Mouse (Mus musculus): ENCODE measurements around the gene Cyba. TPM values are rescaled to one million over a fixed set of nuclear protein-coding genes. Genes with fewer than 3 reads are reported as not detected.

Cyba gene
- polyA plus RNA-seq, 1 experiment from 2014 or later, result 51.4 TPM

GRCm38 (mm10) chr8:122405146-122405805 lies 27.5 kb downstream of the Cyba start:
- Histone ChIP-seq H3K27me3 (no peaks in the 10 kb centered on the region), H3K4me1 (replicated peaks) (no peaks in the 10 kb centered on the region), H3K36me3 (peaks cover 99% of the 10 kb centered on the region), H3K9ac (no peak overlapping the region), H3K9me3 (no peaks in the 10 kb centered on the region), H3K4me2 (no peak overlapping the region), H3K4me3 (no peak overlapping the region), H3K27ac (replicated peaks) (no peak overlapping the region)
- no peak for ATAC-seq (ENCODE audit: low read depth)
- WGBS, result 92% methylated on average over 9 of the region's 9 CpGs

GRCm38 (mm10) chr8:122398186-122398585 lies 34.5 kb downstream of the Cyba start:
- Histone ChIP-seq H3K9me3 (no peaks in the 10 kb centered on the region), H3K4me2 (no peak overlapping the region), H3K4me1 (replicated peaks) (no peaks in the 10 kb centered on the region), H3K36me3 (peaks cover 93% of the 10 kb centered on the region), H3K27me3 (no peaks in the 10 kb centered on the region), H3K9ac (no peak overlapping the region), H3K4me3 (no peak overlapping the region), H3K27ac (replicated peaks) (no peak overlapping the region)
- WGBS, result 94% methylated on average over 9 of the region's 9 CpGs
- no peak for ATAC-seq (ENCODE audit: low read depth)

GRCm38 (mm10) chr8:122395291-122395690 lies 37.4 kb downstream of the Cyba start:
- Histone ChIP-seq H3K9ac (no peak overlapping the region), H3K4me2 (no peak overlapping the region), H3K27me3 (no peaks in the 10 kb centered on the region), H3K9me3 (no peaks in the 10 kb centered on the region), H3K36me3 (peaks cover 89% of the 10 kb centered on the region), H3K4me1 (replicated peaks) (no peaks in the 10 kb centered on the region), H3K27ac (replicated peaks) (no peak overlapping the region), H3K4me3 (no peak overlapping the region)
- ATAC-seq (ENCODE audit: low read depth), result no peak
- WGBS, result 80% methylated on average over 6 of the region's 6 CpGs

- no peaks in the 10 kb centered on the region for H3K27me3 ChIP-seq
- peaks cover 89% of the 10 kb centered on the region for H3K36me3 ChIP-seq
- no peak for ATAC-seq (ENCODE audit: low read depth)
- no peak overlapping the region for H3K4me3 ChIP-seq
- H3K27ac ChIP-seq (replicated peaks), result no peak overlapping the region
- no peak overlapping the region for H3K9ac ChIP-seq
- H3K4me2 ChIP-seq, result no peak overlapping the region
- H3K4me1 ChIP-seq (replicated peaks), result no peaks in the 10 kb centered on the region
- H3K9me3 ChIP-seq, result 0 out of 2 replicates have a peak, but pooled peaks cover 3% of the 10 kb centered on the region
These were observed 39.0 kb downstream of the Cyba start for GRCm38 (mm10) chr8:122393717-122394116.

- Histone ChIP-seq H3K4me2 (no peak overlapping the region), H3K9ac (no peak overlapping the region), H3K27ac (replicated peaks) (no peak overlapping the region), H3K4me1 (replicated peaks) (no peaks in the 10 kb centered on the region), H3K4me3 (no peak overlapping the region), H3K36me3 (peaks cover 94% of the 10 kb centered on the region), H3K9me3 (0 out of 2 replicates have a peak, but pooled peaks cover 3% of the 10 kb centered on the region), H3K27me3 (no peaks in the 10 kb centered on the region)
- WGBS, result 90% methylated on average over 3 of the region's 3 CpGs
- no peak for ATAC-seq (ENCODE audit: low read depth)
These were observed 42.0 kb downstream of the Cyba start for GRCm38 (mm10) chr8:122390758-122391157.

- H3K4me1 ChIP-seq (replicated peaks), result no peaks in the 10 kb centered on the region
- peaks cover 96% of the 10 kb centered on the region for H3K36me3 ChIP-seq
- no peaks in the 10 kb centered on the region for H3K27me3 ChIP-seq
- H3K4me2 ChIP-seq, result no peak overlapping the region
- H3K9ac ChIP-seq, result no peak overlapping the region
- H3K27ac ChIP-seq (replicated peaks), result no peak overlapping the region
- H3K4me3 ChIP-seq, result no peak overlapping the region
- 0 out of 2 replicates have a peak, but pooled peaks cover 3% of the 10 kb centered on the region for H3K9me3 ChIP-seq
- no peak for ATAC-seq (ENCODE audit: low read depth)
- WGBS, result 94% methylated on average over 3 of the region's 3 CpGs
These were observed 43.4 kb downstream of the Cyba start for GRCm38 (mm10) chr8:122389357-122389756.

GRCm38 (mm10) chr8:122383039-122383438 lies 49.7 kb downstream of the Cyba start:
- Histone ChIP-seq H3K27ac (replicated peaks) (no peak overlapping the region), H3K9me3 (no peaks in the 10 kb centered on the region), H3K36me3 (peaks cover 75% of the 10 kb centered on the region), H3K4me3 (no peak overlapping the region), H3K27me3 (no peaks in the 10 kb centered on the region), H3K4me1 (replicated peaks) (peaks cover 13% of the 10 kb centered on the region), H3K4me2 (no peak overlapping the region), H3K9ac (no peak overlapping the region)
- ATAC-seq (ENCODE audit: low read depth), result no peak
- WGBS, result 88% methylated on average over 4 of the region's 4 CpGs

- ATAC-seq (ENCODE audit: low read depth), result peak; percentile 95
These were observed 56.1 kb downstream of the Cyba start, which contains the start of gene Zc3h18 for GRCm38 (mm10) chr8:122376365-122377231. Gene Zc3h18 (plus strand): TSS chr8:122376609.

GRCm38 (mm10) chr8:122375751-122376364 lies 56.9 kb downstream of the Cyba start:
- H3K4me1 ChIP-seq (replicated peaks), result peaks cover 31% of the 10 kb centered on the region
- H3K36me3 ChIP-seq, result peaks cover 20% of the 10 kb centered on the region
- WGBS, result 24% methylated on average over 13 of the region's 13 CpGs
- H3K27ac ChIP-seq (replicated peaks), result peak overlapping the region; percentile 34; the same call in 1 of the 2 replicates
- H3K27me3 ChIP-seq, result no peaks in the 10 kb centered on the region
- peak overlapping the region; percentile 59 for H3K4me2 ChIP-seq
- no peaks in the 10 kb centered on the region for H3K9me3 ChIP-seq
- ATAC-seq (ENCODE audit: low read depth), result peak; percentile 41
- peak overlapping the region; percentile 85 for H3K4me3 ChIP-seq
- peak overlapping the region; percentile 67 for H3K9ac ChIP-seq

More at GRCm38 (mm10) chr8:122376365-122377231, 56.1 kb downstream of the Cyba start, which contains the start of gene Zc3h18:
- Histone ChIP-seq H3K36me3 (peaks cover 24% of the 10 kb centered on the region), H3K27me3 (no peaks in the 10 kb centered on the region), H3K9me3 (no peaks in the 10 kb centered on the region), H3K4me3 (peak within 1 kb of the TSS; percentile 85), H3K4me1 (replicated peaks) (peaks cover 34% of the 10 kb centered on the region), H3K27ac (replicated peaks) (peak within 1 kb of the TSS; percentile 90), H3K9ac (peak within 1 kb of the TSS; percentile 83), H3K4me2 (peak within 1 kb of the TSS; percentile 95)
- WGBS, result under 1% methylated on average over 88 of the region's 107 CpGs

- H3K4me3 ChIP-seq, result 0 out of 2 replicates have a peak overlapping the region, but pooled peaks have one; percentile 85
- 94% methylated on average over 7 of the region's 7 CpGs for WGBS
- peaks cover 30% of the 10 kb centered on the region for H3K4me1 ChIP-seq (replicated peaks)
- no peak overlapping the region for H3K9ac ChIP-seq
- H3K4me2 ChIP-seq, result peak overlapping the region; percentile 59
- no peak for ATAC-seq (ENCODE audit: low read depth)
- H3K36me3 ChIP-seq, result peaks cover 16% of the 10 kb centered on the region
- H3K9me3 ChIP-seq, result no peaks in the 10 kb centered on the region
- H3K27me3 ChIP-seq, result no peaks in the 10 kb centered on the region
- H3K27ac ChIP-seq (replicated peaks), result no peak overlapping the region
These were observed 57.4 kb downstream of the Cyba start for GRCm38 (mm10) chr8:122375320-122375719.
